Mouse (Mus musculus): ENCODE measurements at regions not wholly inside any gene's neighbourhood (a gene's known extent, or its start where the extent isn't known, plus 50 kb on each side); places are given as distances from the start of the nearest gene placed in this dataset.

DNA sequence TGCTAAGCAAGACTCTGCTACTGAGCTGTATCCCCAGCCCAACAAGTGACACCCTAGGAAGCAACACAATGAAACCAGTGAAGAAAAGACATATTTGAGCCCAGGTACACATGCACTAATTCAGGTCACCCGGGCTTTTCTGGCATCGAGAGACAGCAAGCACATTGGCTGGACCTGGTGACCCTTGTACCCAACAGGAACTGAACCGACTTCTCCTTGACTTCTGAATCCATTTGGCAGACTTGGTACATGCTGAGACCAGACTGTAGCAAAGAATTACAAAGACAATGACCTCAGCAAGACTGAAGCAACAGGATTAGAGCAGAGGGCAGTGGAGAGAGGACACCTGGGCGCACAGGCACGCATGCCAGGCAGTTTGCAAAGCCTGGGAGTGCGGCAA lies 79.1 kb downstream of the Sema4f start:
- DNase-seq (ENCODE audit: low spot score in 2 of 2) = no peak

- DNase-seq (ENCODE audit: low spot score in 2 of 2) = no peak
These were observed 82.0 kb upstream of the Hk2 start for GRCm38 (mm10) chr6:82856218-82856617.

- no peak for DNase-seq (ENCODE audit: low spot score in 2 of 2)
These were observed 81.1 kb upstream of the Hk2 start for GRCm38 (mm10) chr6:82855401-82855800.

DNA sequence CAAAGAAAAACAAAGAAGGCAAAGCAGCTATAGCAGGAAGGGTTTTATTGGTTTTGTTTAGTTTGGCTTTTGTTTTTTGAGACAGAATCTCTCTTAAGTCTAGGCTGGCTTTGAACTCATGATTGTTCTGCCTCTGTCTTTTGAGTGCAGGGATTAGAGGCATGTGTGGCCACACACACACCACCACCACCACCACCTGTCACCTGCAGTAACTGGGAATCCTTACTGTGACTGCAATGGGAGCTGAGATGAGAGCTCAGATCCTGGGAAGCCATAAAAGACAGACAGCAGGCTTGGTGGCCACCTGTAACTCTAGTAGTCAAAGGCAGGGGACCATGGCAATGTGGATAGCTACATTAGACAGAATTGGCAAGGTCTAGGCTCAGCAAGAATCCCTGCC lies 80.5 kb upstream of the Hk2 start:
- DNase-seq (ENCODE audit: low spot score in 2 of 2) = no peak

DNA sequence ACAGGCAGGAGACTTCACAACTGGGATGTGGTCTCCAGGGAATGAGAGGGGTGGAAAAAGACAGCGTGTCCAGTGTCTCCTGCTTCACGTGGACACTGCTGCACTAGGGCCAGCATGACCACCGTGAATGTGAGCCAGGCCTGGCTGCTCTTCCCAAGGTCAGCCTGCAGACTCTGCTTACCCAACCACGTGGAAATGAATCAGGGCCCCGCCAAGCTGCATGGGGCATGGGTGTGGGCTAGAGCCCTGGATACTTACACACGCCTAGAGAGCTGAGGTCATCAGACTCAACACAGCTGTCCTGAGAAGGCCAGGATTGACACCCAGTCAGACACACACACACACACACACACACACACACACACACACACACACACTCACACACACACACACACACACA lies 80.1 kb upstream of the Hk2 start:
- DNase-seq (ENCODE audit: low spot score in 2 of 2) = no peak

DNA sequence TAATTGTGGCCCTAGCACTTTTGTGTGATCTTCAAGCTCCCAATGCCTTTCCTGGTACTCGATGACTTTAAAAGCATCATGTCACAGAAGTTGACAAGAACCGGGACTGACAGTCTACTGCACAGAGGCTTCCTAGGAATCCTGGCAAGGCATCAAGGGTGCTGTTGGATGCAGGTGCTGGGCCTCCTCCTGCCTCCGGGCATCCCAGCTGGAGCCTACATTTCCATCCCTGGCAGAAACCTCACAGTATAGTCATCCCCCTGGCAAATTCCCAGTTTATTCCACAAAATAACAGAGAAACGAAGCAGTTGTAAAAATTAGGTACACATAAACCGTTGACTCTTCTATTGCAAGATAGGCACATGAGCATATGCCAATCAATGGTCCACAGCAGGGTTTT lies 78.8 kb upstream of the Hk2 start:
- DNase-seq (ENCODE audit: low spot score in 2 of 2) = no peak

- no peak for DNase-seq (ENCODE audit: low spot score in 2 of 2)
These were observed 76.3 kb upstream of the Hk2 start for GRCm38 (mm10) chr6:82850556-82850955.

- peak; percentile 15 to 30 for DNase-seq (ENCODE audit: low spot score in 2 of 2)
These were observed 73.3 kb upstream of the Hk2 start for GRCm38 (mm10) chr6:82847598-82847997.

DNA sequence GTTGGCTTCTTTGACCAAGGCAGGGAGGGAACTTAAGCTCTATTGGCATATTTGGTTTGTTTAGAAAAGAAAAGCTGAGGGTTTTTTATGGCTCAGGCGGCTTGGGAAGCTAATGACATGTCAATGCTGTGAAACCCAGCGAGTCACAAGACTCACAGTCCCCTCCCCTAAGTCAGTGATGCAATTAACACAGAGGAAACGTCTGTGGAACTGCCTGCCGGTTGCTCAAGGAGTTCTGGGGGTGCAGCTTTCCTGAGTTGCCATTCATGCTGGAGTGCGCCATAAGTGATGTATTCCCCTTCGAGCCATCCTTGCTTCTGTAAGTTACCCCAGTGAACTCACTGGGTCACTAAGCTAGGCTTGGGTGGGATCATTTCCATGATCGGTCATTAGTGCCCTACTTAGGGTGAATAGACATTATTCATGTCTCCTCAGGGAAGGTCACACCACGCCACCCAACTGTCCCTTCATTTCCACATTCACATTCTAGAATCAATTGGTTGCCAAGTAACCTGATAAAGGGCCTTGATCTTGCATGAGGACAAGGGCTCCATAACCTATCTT lies 72.4 kb upstream of the Hk2 start:
- no peak for DNase-seq (ENCODE audit: low spot score in 2 of 2)

DNA sequence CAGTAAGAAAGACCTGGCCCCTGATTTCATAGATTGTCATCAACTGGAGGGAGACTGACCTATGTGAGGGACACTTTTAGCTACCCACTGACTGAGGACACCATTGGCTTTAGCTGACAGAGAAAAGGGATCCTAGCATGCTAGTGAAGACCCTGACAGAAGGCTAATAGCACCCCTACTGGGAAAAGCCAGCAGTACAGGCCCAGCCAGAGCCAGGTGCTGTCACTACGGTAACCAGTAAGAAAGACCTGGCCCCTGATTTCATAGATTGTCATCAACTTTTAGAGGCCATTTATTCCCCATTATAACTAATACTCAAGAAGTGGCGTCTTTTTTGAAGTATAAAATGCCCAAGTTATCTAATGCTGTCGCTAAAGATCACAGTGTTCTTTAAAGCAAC lies 70.2 kb upstream of the Hk2 start:
- DNase-seq (ENCODE audit: low spot score in 2 of 2) = no peak

- DNase-seq (ENCODE audit: low spot score in 2 of 2) = no peak
These were observed 69.6 kb upstream of the Hk2 start for GRCm38 (mm10) chr6:82843881-82844280.

DNA sequence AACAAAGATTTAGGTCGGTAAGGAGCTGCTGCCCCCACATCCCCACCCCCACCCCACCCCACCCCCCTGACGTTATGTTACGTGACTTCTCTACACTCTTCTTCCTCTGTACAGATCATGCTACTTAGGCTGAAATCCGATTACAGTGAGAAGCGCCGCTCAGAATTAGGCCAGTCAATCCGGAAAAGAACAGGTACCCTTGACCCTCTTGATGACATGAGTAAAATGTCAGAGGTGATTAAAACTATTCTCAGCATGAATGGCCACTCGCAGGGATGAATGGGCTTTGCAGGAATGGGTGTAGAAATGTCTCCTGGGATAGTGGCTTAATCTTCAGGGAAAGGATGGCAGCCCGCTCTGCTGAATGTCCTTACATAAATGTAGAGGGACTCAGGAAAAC lies 63.0 kb upstream of the Hk2 start:
- no peak for DNase-seq (ENCODE audit: low spot score in 2 of 2)

- DNase-seq (ENCODE audit: low spot score in 2 of 2) = no peak
These were observed 61.2 kb upstream of the Hk2 start for GRCm38 (mm10) chr6:82835222-82836064.

GRCm38 (mm10) chr6:82833867-82834266 lies 59.6 kb upstream of the Hk2 start:
- DNase-seq (ENCODE audit: low spot score in 2 of 2) = no peak

DNA sequence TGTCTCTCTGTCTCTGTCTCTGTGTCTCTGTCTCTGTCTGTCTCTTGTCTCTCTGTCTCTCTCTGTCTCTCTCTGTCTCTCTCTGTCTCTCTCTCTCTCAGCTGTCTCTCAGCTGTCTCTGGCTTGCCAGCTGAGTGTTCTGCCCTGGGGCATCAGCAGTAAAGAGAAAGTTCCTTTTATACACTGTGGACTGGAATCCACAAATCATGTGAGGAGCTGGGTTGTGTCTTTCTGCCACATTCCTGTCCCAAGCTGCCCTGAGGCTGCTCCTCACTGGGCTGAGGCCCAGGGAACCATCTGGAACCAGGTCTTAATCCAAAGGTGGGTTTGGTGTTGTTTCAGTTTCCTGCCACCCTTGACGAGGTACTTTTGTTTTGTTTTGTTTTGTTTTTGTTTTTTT lies 57.0 kb upstream of the Hk2 start:
- DNase-seq (ENCODE audit: low spot score in 2 of 2) = no peak

- no peak for DNase-seq (ENCODE audit: low spot score in 2 of 2)
These were observed 50.4 kb upstream of the Hk2 start for GRCm38 (mm10) chr6:82824684-82825083.

- DNase-seq (ENCODE audit: low spot score in 2 of 2) = no peak
These were observed 50.0 kb upstream of the Hk2 start for GRCm38 (mm10) chr6:82824240-82824639.
